Mouse (Mus musculus) MEL-GATA-1-ER (cell line): Measurements from ENCODE around the gene Slc17a1.

Source experiments
- DNase-seq: peaks from one replicate; pipeline ENCODE4 v3.0.0-alpha.2; 2012; ENCODE audit warnings: low read depth; ENCODE audit errors: extremely low read depth

Slc17a1 gene

GRCm38 (mm10) chr13:23867405-23867804 lies at the start of gene Slc17a1:
TSS of gene Slc17a1 (plus strand) at chr13:23867750.
- no peak for DNase-seq

- no peak for DNase-seq
Measured at GRCm38 (mm10) chr13:23820179-23820940, 47.2 kb upstream of the Slc17a1 start.

DNA sequence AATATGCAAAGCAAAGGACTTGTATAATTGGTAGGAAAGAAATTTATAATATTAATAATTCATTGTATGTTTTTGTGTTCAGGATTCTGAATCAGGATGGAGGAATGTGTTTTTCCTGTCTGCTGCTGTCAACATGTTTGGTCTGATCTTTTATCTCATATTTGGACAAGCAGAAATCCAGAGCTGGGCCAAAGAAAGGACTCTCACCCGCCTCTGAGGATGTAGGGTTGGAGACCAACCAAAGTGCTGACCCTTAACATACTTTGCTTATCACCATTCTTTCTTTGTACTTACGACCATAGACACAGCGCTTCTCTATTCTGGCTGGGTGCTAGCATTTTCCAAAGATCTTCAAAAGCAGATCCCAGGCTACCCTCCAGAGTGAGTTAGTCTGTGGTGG lies 45.3 kb upstream of the Slc17a1 start:
- DNase-seq, result no peak

- DNase-seq, result no peak
Measured at GRCm38 (mm10) chr13:23826606-23827005, 40.9 kb upstream of the Slc17a1 start.

GRCm38 (mm10) chr13:23833053-23833452 lies 34.5 kb upstream of the Slc17a1 start:
- peak; percentile 20 for DNase-seq

- DNase-seq, result no peak
Measured at GRCm38 (mm10) chr13:23834836-23835235, 32.7 kb upstream of the Slc17a1 start.

- DNase-seq, result no peak
Measured at GRCm38 (mm10) chr13:23836630-23837029, 30.9 kb upstream of the Slc17a1 start.

DNA sequence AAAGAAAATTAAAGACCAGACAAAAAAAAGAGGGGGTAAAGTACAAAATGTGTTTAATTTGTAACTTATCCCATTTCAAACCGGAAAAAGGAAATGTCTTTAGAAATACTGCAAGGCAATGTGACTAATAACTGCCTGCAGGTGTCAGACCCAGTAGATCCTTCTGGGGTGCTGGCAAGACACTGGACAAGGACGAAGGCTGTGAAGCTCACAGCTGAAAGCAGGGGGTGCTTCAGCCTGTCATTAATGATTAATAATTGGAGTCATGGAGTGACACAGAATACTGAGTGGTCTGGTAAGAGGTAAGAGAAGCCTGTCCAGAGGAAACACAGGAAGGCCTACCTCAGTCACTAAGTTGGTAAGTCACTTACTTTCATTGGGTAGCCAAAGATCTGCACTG lies 28.2 kb upstream of the Slc17a1 start, which contains the start of gene Slc17a3:
Gene Slc17a3, plus strand, starts transcription at position 127 of the 400 bp plus-strand sequence.
- no peak for DNase-seq

- DNase-seq, result no peak
Measured at GRCm38 (mm10) chr13:23845851-23846250, 21.7 kb upstream of the Slc17a1 start.

DNA sequence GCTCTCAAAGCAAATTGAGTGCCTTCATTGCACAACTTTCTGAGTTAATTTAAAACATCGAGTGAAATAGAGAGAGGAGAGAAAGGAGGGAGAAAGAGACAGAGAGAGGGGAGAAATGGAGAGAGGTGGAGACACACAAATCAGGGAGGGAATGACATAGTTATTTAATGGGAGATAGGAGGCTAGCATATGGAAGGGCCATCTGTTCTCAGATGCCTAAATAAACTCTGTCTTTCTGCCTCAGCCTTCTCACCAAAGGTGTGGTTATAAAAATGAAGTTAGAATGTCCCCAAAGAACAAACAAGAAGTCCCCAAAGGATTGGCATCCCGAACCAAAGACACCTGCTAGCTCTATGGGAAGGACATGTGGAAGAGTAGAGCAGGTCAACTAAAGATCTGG lies 18.3 kb upstream of the Slc17a1 start:
- no peak for DNase-seq

DNA sequence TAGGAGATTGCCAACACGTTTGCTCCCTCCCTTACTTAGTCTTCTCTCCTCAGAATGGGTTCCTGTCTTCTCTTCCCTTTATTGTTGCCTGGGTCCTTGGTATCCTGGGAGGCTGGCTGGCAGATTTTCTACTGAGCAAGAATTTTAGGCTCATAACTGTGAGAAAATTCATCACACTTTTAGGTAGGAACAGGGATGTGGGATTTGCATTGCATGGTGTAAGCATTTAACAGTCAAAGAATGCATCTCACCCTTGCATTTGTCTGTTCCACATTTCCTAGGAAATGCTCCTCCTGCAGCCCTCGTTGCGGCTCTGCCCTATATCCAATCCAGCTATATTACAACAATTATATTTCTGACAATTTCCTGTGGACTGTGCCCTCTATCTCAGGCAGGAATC lies 11.1 kb upstream of the Slc17a1 start:
- no peak for DNase-seq

DNA sequence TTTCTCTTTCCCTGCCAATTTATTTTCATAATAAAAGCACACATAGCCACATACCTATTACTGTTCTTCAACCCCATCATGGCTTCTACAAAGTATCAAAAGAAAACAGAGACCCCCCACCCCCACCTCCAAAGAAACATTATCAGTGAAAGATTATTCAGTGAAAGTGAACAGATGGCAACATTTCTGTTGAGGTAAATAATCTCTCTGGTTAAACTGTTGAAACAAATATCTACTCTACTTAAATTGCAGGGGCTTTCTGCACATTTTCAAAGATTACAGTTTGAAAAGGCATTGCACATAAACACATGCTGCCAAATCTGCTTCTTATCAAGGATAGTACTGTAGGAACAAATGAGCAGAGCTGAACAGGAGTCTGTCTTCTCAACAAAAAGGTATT lies 5.7 kb upstream of the Slc17a1 start:
- no peak for DNase-seq

DNA sequence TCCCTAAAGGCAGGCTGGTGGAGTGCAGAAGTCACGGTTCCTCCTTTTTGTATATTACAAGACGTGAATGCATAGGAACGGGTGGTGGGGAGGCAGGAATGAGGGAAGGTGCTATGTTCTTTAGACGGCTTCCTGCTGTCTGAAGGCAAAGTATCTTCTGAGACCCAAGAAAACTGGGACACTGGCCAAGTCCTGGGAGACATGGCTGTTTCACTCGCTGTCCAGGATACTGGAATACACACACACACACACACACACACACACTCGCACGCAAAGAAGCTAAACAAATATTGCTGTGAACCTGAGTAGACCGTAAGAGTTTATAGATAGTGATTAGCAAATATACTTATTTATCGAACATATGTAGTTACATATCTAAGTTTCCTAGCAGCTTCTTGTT lies 2.8 kb upstream of the Slc17a1 start:
- no peak for DNase-seq

DNA sequence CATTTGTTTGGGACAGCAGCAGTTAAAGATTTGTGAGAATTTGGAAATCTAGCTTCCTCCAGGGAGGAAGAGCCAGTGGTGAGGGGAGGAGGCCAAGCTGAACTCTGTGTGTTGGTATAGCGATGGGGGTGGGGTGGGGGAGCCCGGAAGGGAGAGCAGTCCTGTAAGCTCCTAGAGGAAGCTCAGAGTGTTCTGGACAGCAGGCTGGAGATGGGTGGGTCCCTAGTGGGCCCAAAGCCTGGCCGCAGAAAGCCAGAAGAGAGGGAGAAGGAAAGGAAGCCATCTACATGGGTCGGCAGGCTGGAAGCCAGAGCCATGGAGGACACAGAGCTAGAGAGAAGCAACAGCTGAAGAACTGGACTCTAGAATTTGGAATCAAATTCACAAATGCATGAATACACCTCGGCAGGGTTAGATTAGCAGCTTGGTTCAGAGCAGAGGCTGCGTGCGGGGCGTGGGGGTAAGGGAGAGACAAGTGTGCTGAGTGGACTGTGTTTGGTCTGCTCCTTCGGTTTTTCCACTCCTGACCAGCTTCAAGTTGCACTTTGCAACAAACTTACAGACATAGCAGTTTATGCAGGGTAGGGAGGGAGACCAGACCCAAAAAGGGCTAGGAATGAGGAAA lies 1.4 kb upstream of the Slc17a1 start:
- no peak for DNase-seq

DNA sequence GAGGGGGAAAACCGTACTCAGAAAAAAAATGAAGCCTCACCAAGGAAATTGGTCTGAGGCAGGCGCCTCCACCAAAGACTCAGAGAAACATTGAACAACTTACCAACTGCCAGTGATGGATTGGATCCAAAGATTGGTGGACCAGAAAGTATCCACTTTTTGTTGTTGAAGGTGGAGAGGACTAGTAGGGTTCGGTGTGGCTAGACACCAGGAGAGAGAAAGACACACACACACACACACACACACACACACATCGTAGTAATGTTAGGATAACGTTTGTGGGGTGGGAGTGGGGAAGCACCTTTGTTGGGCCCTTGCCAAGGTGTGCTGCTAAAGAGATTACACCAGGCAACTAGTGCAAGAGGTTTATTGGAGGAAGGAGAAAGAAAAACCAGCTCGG lies 550 bp upstream of the Slc17a1 start:
- no peak for DNase-seq

GRCm38 (mm10) chr13:23868790-23869533 lies 1.4 kb downstream of the Slc17a1 start:
- no peak for DNase-seq

- DNase-seq, result no peak
Measured at GRCm38 (mm10) chr13:23869996-23870395, 2.4 kb downstream of the Slc17a1 start.

DNA sequence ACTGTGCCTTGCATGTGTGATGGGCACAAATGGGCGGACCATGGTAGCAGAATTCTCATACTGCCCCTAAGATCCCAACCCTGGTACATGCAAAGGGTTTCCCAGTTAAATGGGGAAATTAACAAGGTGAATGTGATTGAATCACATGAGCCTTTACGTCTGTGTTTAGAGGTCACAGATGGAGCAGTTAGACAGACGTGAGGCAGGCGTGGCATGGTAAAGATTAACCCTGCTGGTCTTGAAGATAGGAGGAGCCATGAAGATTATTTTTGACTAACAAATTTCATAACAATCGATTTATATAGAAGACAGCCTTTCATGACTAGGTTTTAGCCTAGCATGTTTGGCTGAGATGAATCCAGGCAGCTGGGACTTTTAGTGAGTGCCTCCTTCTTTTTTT lies 5.6 kb downstream of the Slc17a1 start:
- DNase-seq, result no peak

- DNase-seq, result no peak
Measured at GRCm38 (mm10) chr13:23879106-23879505, 11.6 kb downstream of the Slc17a1 start.

DNA sequence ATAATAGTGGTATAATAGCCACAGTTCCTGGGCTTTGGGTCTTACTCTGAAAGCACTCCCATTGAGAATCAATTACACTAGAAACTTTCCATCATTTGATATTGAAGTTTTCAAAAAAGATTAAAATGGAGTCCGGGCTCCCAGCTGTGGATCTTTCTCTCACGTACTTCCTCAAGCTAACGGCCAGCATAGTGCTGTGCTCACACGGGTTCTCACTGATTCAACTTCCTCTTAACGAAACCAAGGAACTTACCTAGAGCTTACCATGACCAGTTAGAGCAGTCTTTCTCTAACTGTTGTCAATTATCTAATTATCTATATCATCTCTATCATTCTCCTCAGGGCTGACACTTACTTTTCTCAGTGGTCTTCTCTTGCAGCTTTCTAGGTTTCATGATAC lies 12.1 kb downstream of the Slc17a1 start:
- DNase-seq, result peak; percentile 63

DNA sequence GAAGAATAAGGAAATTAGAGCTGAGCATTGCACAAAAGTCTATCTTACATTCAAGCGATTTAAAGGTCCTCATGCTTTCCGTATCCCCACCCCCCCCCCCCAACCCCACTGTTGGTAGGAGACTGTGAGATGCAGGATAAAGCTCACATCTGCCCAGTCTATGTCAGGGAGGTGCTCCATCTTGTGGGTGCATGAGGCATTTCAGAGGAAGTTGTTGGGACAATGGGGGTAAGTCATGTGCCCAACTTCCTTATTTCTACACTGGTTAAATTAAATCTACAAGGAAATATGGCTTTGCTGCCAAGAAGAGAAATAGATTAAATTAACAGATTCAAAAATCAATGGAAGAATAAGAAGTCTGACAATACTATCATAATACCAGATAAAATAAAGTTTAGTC lies 18.0 kb downstream of the Slc17a1 start:
- peak; percentile 85 for DNase-seq

- no peak for DNase-seq
Measured at GRCm38 (mm10) chr13:23887026-23887725, 19.6 kb downstream of the Slc17a1 start.
